Mouse (Mus musculus): Measurements from ENCODE around the gene Rbfox1.

Rbfox1 gene

GRCm38 (mm10) chr16:7145505-7145904 is 1260.3 kb downstream of the Rbfox1 start:
- DNase-seq (ENCODE audit: low read depth, low spot score): no peak

- no peak for DNase-seq (ENCODE audit: low read depth, low spot score)
Measured at GRCm38 (mm10) chr16:7146454-7146853, 1261.3 kb downstream of the Rbfox1 start.

GRCm38 (mm10) chr16:7147884-7148283 is 1262.7 kb downstream of the Rbfox1 start:
- no peak for DNase-seq (ENCODE audit: low read depth, low spot score)

GRCm38 (mm10) chr16:7149106-7149899 is 1264.1 kb downstream of the Rbfox1 start:
- DNase-seq (ENCODE audit: low read depth, low spot score): no peak

GRCm38 (mm10) chr16:7150201-7150791 is 1265.1 kb downstream of the Rbfox1 start:
- no peak for DNase-seq (ENCODE audit: low read depth, low spot score)

- no peak for DNase-seq (ENCODE audit: low read depth, low spot score)
Measured at GRCm38 (mm10) chr16:7152401-7152800, 1267.2 kb downstream of the Rbfox1 start.

- no peak for DNase-seq (ENCODE audit: low read depth, low spot score)
Measured at GRCm38 (mm10) chr16:7154671-7155070, 1269.5 kb downstream of the Rbfox1 start.

- DNase-seq (ENCODE audit: low read depth, low spot score): no peak
Measured at GRCm38 (mm10) chr16:7158856-7159826, 1274.0 kb downstream of the Rbfox1 start.

- DNase-seq (ENCODE audit: low read depth, low spot score): no peak
Measured at GRCm38 (mm10) chr16:7159827-7160217, 1274.7 kb downstream of the Rbfox1 start.

- no peak for DNase-seq (ENCODE audit: low read depth, low spot score)
Measured at GRCm38 (mm10) chr16:7162168-7162567, 1277.0 kb downstream of the Rbfox1 start.

- DNase-seq (ENCODE audit: low read depth, low spot score): no peak
Measured at GRCm38 (mm10) chr16:7163688-7164087, 1278.5 kb downstream of the Rbfox1 start.

- no peak for DNase-seq (ENCODE audit: low read depth, low spot score)
Measured at GRCm38 (mm10) chr16:7164153-7164737, 1279.1 kb downstream of the Rbfox1 start.

GRCm38 (mm10) chr16:7175960-7176359 is 1290.8 kb downstream of the Rbfox1 start:
- DNase-seq (ENCODE audit: low read depth, low spot score): no peak

- no peak for DNase-seq (ENCODE audit: low read depth, low spot score)
Measured at GRCm38 (mm10) chr16:7187788-7188187, 1302.6 kb downstream of the Rbfox1 start.

GRCm38 (mm10) chr16:7193535-7193934 is 1308.4 kb downstream of the Rbfox1 start:
- DNase-seq (ENCODE audit: low read depth, low spot score): no peak

- no peak for DNase-seq (ENCODE audit: low read depth, low spot score)
Measured at GRCm38 (mm10) chr16:7197953-7198352, 1312.8 kb downstream of the Rbfox1 start.

GRCm38 (mm10) chr16:7200239-7200638 is 1315.1 kb downstream of the Rbfox1 start:
- DNase-seq (ENCODE audit: low read depth, low spot score): no peak

- no peak for DNase-seq (ENCODE audit: low read depth, low spot score)
Measured at GRCm38 (mm10) chr16:7201816-7202215, 1316.7 kb downstream of the Rbfox1 start.

GRCm38 (mm10) chr16:7206116-7206900 is 1321.2 kb downstream of the Rbfox1 start:
- DNase-seq (ENCODE audit: low read depth, low spot score): no peak

- no peak for DNase-seq (ENCODE audit: low read depth, low spot score)
Measured at GRCm38 (mm10) chr16:7207599-7207998, 1322.4 kb downstream of the Rbfox1 start.

GRCm38 (mm10) chr16:7212756-7213155 is 1327.6 kb downstream of the Rbfox1 start:
- DNase-seq (ENCODE audit: low read depth, low spot score): no peak

Measured in CD4-positive helper T cell, adult 2 months (primary cell).